Mouse (Mus musculus): ENCODE results near the gene Tmem50a. TPM values are rescaled to one million over a fixed set of nuclear protein-coding genes. Genes with fewer than 3 reads are reported as not detected.

The Tmem50a gene
- 140 and 144 TPM in 2 replicates for polyA plus RNA-seq (2014; fragmentation: Nextera tagmentation; extraction: Ambion mirVana)

DNA sequence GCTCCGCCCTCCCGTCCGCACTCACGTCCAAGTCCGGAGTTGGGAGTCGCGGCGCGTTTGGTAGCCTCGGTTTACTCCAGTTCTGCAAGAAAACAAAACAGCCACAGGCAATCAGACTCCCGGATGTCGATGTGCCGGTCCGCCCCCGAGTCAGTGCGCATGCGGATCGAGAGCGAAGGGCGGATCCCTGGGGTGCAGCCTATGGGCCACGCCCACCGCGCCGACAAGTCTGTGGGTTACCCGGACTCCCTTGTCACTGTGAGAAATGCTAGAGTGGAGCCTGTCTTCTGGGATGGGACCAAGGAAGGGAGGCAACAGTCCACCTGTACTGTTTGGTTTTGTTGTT, at the start of gene Tmem50a:
TSS of gene Tmem50a (minus strand) at position 161 of the 346 bp plus-strand sequence.
- 2% methylated on average over 19 of the region's 25 CpGs for WGBS
- H3K4me1 ChIP-seq (ENCODE audit: control insufficient read depth, insufficient read depth, low read length) = peaks cover 5% of the 10 kb centered on the region; the same call in 1 of the 2 replicates

DNA sequence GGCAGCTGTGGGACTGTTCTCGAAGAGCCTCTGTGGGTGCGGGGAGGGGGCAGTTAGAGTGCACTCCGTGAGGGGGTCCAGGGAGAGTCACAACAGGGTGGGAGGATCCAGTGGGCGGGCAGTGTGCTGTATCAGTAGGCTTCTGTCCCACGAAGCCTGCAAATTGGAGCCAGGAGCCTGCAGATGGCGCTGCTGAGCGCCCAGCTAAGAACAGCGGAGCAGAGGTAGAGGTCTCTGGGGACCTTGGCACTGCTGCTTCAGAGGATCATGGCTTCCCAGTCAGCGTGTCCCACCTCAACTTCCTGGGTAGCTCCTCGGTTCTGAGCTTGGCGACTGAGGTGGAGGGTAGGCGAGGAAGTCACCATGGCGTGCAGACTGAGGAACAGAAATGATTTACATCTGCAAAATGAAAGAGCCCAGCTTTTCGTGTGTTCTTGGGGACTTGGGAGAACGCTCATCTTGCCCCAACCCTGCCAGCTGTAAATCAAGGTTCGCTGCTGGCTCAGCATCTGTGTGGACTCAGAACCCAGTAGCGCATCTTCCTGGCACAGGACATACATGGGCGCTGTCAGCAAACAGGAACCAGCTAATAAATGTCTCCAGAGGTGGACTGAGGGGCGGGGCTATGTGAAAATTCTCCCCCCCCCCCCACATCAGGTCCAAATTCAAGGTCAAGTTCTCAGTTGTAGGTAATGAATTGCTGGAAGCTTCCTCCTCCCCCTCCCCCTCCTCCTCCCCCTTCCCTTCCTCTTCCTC, 48.4 kb upstream of the Tmem50a start:
- Histone ChIP-seq H3K9me3 (ENCODE audit: control insufficient read depth, low read length) (no peaks in the 10 kb centered on the region), H3K4me2 (ENCODE audit: low read depth, low read length) (peak overlapping the region; percentile 37), H3K27me3 (replicated peaks; ENCODE audit: control insufficient read depth, insufficient read depth, low read length) (no peaks in the 10 kb centered on the region), H3K9ac (ENCODE audit: low read depth, low read length) (no peak overlapping the region), H3K4me3 (ENCODE audit: low read depth, low read length) (0 out of 2 replicates have a peak overlapping the region, but pooled peaks have one; percentile 15), H3K4me1 (ENCODE audit: control insufficient read depth, insufficient read depth, low read length) (no peaks in the 10 kb centered on the region), H3K27ac (replicated peaks; ENCODE audit: low read depth, low read length) (no peak overlapping the region), H3K36me3 (ENCODE audit: control insufficient read depth, insufficient read depth, low read length) (no peaks in the 10 kb centered on the region)
- peak; percentile 75 for DNase-seq (ENCODE audit: low spot score)
- 0 out of 2 replicates have a peak, but pooled peaks have one; percentile 47 for ATAC-seq (ENCODE audit: low read depth)
- 23% methylated on average over 19 of the region's 19 CpGs for WGBS

More for the DNA sequence above, at the start of gene Tmem50a:
- Histone ChIP-seq H3K4me2 (ENCODE audit: low read depth, low read length) (peak within 1 kb of the TSS; percentile 80), H3K9me3 (ENCODE audit: control insufficient read depth, low read length) (no peaks in the 10 kb centered on the region), H3K9ac (ENCODE audit: low read depth, low read length) (peak within 1 kb of the TSS; percentile 93), H3K4me3 (ENCODE audit: low read depth, low read length) (peak within 1 kb of the TSS; percentile 98), H3K27ac (replicated peaks; ENCODE audit: low read depth, low read length) (peak within 1 kb of the TSS; percentile 90), H3K27me3 (replicated peaks; ENCODE audit: control insufficient read depth, insufficient read depth, low read length) (no peaks in the 10 kb centered on the region), H3K36me3 (ENCODE audit: control insufficient read depth, insufficient read depth, low read length) (peaks cover 24% of the 10 kb centered on the region)
- peak; percentile 97 for DNase-seq (ENCODE audit: low spot score)
- peak; percentile 92 for ATAC-seq (ENCODE audit: low read depth)

DNA sequence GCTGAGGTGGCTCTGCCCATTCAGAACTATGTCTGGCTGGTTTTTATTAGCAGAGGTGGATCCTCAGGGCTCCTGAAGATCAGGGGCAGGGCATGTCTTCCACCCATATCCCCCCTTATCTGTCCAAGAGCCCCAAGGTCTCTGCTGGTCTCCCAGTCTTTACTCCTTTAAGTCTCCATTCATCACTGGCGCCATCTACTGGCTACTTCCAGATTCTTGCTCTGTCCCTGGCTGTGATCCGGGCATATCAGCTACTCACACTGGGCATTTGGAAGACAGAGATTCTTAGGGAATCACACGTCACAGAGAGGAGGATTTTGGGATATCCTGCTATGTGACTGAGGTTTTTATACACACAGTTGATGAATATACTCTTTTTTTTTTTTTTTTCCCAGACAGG, 41.5 kb upstream of the Tmem50a start:
- Histone ChIP-seq H3K27me3 (replicated peaks; ENCODE audit: control insufficient read depth, insufficient read depth, low read length) (no peaks in the 10 kb centered on the region), H3K36me3 (ENCODE audit: control insufficient read depth, insufficient read depth, low read length) (no peaks in the 10 kb centered on the region), H3K4me2 (ENCODE audit: low read depth, low read length) (no peak overlapping the region), H3K9me3 (ENCODE audit: control insufficient read depth, low read length) (no peaks in the 10 kb centered on the region), H3K9ac (ENCODE audit: low read depth, low read length) (no peak overlapping the region), H3K4me3 (ENCODE audit: low read depth, low read length) (no peak overlapping the region), H3K27ac (replicated peaks; ENCODE audit: low read depth, low read length) (no peak overlapping the region), H3K4me1 (ENCODE audit: control insufficient read depth, insufficient read depth, low read length) (peaks cover 3% of the 10 kb centered on the region; the same call in 1 of the 2 replicates)
- WGBS = 21% methylated on average over 3 of the region's 3 CpGs
- ATAC-seq (ENCODE audit: low read depth) (no peak), DNase-seq (ENCODE audit: low spot score) (peak; percentile 45)

DNA sequence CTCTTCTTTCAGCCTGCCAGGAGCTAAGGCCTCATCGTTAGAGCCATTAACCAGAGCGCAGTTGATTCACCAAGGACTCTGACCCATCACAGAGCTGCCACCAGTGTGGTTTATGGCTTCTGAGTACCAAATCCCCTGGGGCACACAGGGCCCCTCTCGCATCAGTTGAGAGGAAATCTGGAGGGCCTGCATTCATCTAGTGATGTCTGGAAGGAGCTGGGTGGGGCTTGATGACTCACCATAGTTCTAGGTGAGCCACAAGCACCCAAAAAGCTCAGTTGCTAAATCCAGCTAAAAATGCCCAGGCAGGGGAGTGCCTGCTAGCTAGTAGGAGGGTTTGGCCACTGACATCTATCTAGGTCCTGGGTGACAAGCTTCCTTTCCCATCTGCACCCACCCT, 41.0 kb upstream of the Tmem50a start:
- Histone ChIP-seq H3K27me3 (replicated peaks; ENCODE audit: control insufficient read depth, insufficient read depth, low read length) (no peaks in the 10 kb centered on the region), H3K9ac (ENCODE audit: low read depth, low read length) (no peak overlapping the region), H3K4me3 (ENCODE audit: low read depth, low read length) (no peak overlapping the region), H3K27ac (replicated peaks; ENCODE audit: low read depth, low read length) (no peak overlapping the region), H3K4me2 (ENCODE audit: low read depth, low read length) (no peak overlapping the region), H3K36me3 (ENCODE audit: control insufficient read depth, insufficient read depth, low read length) (no peaks in the 10 kb centered on the region), H3K4me1 (ENCODE audit: control insufficient read depth, insufficient read depth, low read length) (peaks cover 3% of the 10 kb centered on the region; the same call in 1 of the 2 replicates), H3K9me3 (ENCODE audit: control insufficient read depth, low read length) (no peaks in the 10 kb centered on the region)
- no peak for ATAC-seq (ENCODE audit: low read depth)
- DNase-seq (ENCODE audit: low spot score) = no peak
- WGBS = 66% methylated on average over 3 of the region's 3 CpGs

DNA sequence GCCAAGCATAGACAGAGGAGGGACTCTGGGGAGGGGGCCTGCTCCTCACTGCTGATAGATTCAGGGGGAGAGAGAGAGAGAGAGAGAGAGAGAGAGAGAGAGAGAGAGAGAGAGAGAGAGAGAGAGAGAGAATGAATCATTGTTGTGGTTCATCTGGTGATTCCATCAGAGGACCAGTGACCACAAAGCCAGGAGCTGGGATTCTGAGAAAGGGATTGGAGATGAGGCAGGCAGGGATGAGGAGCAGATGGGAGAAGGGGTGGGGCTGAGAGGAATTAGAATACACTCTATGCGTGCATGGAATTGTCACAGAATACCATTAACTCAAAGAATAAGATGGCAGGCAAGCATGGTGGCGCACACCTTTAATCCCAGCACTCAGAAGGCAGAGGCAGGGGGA, 40.4 kb upstream of the Tmem50a start:
- 89% methylated on average over 2 of the region's 2 CpGs for WGBS

DNA sequence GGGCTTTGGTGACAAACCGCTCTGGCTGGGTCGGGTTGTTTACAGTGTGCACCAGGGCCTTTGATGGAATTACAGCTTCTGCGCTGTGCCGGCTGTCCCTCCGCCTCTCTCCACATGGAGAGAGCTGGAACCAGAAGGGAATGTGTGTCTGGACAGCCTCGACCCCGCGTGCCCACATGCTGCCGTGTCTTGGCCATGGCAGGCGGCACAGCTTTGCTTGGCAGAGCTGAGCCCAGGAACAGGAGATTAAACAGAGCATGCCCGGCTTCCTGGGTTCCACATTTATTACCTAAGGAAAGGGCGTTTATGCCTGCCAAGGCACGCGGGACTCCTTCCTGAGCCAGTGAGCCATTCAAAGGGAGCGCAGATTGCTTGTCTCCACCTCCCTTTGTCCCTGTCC, 39.6 kb upstream of the Tmem50a start:
- DNase-seq (ENCODE audit: low spot score) (peak; percentile 38), ATAC-seq (ENCODE audit: low read depth) (no peak)
- Histone ChIP-seq H3K9ac (ENCODE audit: low read depth, low read length) (0 out of 2 replicates have a peak overlapping the region, but pooled peaks have one; percentile 10), H3K4me1 (ENCODE audit: control insufficient read depth, insufficient read depth, low read length) (peaks cover 10% of the 10 kb centered on the region), H3K27ac (replicated peaks; ENCODE audit: low read depth, low read length) (no peak overlapping the region), H3K9me3 (ENCODE audit: control insufficient read depth, low read length) (no peaks in the 10 kb centered on the region), H3K4me3 (ENCODE audit: low read depth, low read length) (no peak overlapping the region), H3K4me2 (ENCODE audit: low read depth, low read length) (no peak overlapping the region; the same call in 1 of the 2 replicates), H3K36me3 (ENCODE audit: control insufficient read depth, insufficient read depth, low read length) (no peaks in the 10 kb centered on the region), H3K27me3 (replicated peaks; ENCODE audit: control insufficient read depth, insufficient read depth, low read length) (no peaks in the 10 kb centered on the region)
- 25% methylated on average over 15 of the region's 15 CpGs for WGBS

More for the DNA sequence above, 40.4 kb upstream of the Tmem50a start:
- Histone ChIP-seq H3K4me1 (ENCODE audit: control insufficient read depth, insufficient read depth, low read length) (peaks cover 9% of the 10 kb centered on the region), H3K27me3 (replicated peaks; ENCODE audit: control insufficient read depth, insufficient read depth, low read length) (no peaks in the 10 kb centered on the region), H3K9ac (ENCODE audit: low read depth, low read length) (no peak overlapping the region), H3K4me3 (ENCODE audit: low read depth, low read length) (no peak overlapping the region), H3K9me3 (ENCODE audit: control insufficient read depth, low read length) (no peaks in the 10 kb centered on the region), H3K36me3 (ENCODE audit: control insufficient read depth, insufficient read depth, low read length) (no peaks in the 10 kb centered on the region), H3K27ac (replicated peaks; ENCODE audit: low read depth, low read length) (no peak overlapping the region), H3K4me2 (ENCODE audit: low read depth, low read length) (no peak overlapping the region)
- DNase-seq (ENCODE audit: low spot score) (no peak), ATAC-seq (ENCODE audit: low read depth) (no peak)

DNA sequence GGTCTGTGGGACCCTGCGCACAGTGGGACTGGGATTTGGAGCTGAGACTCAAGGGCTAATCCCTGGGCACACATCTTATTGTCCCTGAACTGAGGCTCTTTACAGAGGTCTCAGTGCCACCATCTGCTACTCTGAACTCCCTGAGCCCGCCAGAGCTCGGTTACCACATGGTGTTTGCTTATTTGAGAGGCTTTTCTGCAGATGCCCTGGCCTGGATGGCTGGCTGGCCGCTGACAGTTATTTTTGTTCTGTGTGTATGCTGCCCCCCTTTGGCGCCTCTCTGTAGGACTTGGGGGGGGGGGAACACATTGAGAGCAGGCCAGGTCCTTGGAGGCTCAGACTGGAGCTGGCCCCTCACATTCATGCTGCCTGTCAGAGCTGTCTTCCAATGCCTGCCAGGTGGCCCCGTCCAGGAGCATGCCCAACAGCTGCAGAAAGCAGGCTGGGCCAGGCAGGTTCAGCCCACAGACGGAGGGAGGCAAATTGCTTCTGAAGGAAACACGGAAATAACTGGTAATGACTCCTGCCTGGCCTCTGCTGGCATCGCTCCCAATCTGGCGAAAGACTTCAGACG, 35.8 kb upstream of the Tmem50a start:
- 12% methylated on average over 11 of the region's 11 CpGs for WGBS
- no peaks in the 10 kb centered on the region for H3K36me3 ChIP-seq (ENCODE audit: control insufficient read depth, insufficient read depth, low read length)
- H3K27ac ChIP-seq (replicated peaks; ENCODE audit: low read depth, low read length) = no peak overlapping the region; the same call in 1 of the 2 replicates
- no peak overlapping the region for H3K4me2 ChIP-seq (ENCODE audit: low read depth, low read length)
- H3K9me3 ChIP-seq (ENCODE audit: control insufficient read depth, low read length) = no peaks in the 10 kb centered on the region
- DNase-seq (ENCODE audit: low spot score) = peak; percentile 91
- H3K9ac ChIP-seq (ENCODE audit: low read depth, low read length) = no peak overlapping the region
- no peak overlapping the region for H3K4me3 ChIP-seq (ENCODE audit: low read depth, low read length)
- ATAC-seq (ENCODE audit: low read depth) = peak; percentile 90
- H3K4me1 ChIP-seq (ENCODE audit: control insufficient read depth, insufficient read depth, low read length) = peaks cover 12% of the 10 kb centered on the region
- H3K27me3 ChIP-seq (replicated peaks; ENCODE audit: control insufficient read depth, insufficient read depth, low read length) = no peaks in the 10 kb centered on the region

DNA sequence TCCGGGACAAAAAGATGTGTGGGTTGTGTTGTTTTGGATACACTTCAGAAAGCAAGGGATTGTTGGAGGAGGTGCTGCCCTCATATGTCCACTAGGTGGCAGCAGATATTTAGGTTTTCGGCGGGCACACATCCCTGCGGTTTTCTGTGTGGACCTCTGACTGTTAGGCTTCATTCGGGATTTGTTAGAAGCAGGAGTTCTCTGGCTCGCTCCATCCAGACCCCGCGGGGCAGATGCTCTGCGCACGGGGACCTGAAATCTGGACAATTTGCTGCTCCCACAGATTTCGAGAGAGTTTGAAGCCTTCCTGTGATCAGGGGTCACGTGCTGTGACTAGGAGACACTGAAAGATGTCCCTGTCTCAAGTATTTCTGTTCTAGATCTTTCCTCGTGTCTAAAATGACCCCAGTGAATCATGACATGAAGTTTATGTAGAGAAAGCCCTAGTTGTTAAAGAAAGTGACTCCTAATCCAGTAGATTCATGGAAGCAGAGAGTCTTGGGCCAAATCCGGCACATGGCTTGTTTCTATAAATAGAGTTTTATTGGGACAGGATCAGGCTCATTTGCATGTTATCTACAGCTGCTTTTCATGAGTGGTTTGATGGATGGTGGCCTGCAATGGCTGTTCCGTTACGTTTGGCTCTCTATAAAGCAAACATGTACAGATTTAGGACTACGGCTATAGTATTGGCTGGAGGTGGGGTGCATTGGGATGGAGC, 31.4 kb upstream of the Tmem50a start:
- H3K4me2 ChIP-seq (ENCODE audit: low read depth, low read length) = peak overlapping the region; percentile 46
- H3K9ac ChIP-seq (ENCODE audit: low read depth, low read length) = no peak overlapping the region
- peak; percentile 47 for ATAC-seq (ENCODE audit: low read depth)
- no peaks in the 10 kb centered on the region for H3K9me3 ChIP-seq (ENCODE audit: control insufficient read depth, low read length)
- no peak overlapping the region for H3K27ac ChIP-seq (replicated peaks; ENCODE audit: low read depth, low read length)
- H3K36me3 ChIP-seq (ENCODE audit: control insufficient read depth, insufficient read depth, low read length) = no peaks in the 10 kb centered on the region
- WGBS = 11% methylated on average over 17 of the region's 17 CpGs
- DNase-seq (ENCODE audit: low spot score) = peak; percentile 89
- peaks cover 17% of the 10 kb centered on the region for H3K4me1 ChIP-seq (ENCODE audit: control insufficient read depth, insufficient read depth, low read length)
- peaks cover 15% of the 10 kb centered on the region; the same call in 1 of the 2 replicates for H3K27me3 ChIP-seq (replicated peaks; ENCODE audit: control insufficient read depth, insufficient read depth, low read length)
- H3K4me3 ChIP-seq (ENCODE audit: low read depth, low read length) = no peak overlapping the region
